Mouse (Mus musculus): ENCODE results near the gene Prkca. TPM values are rescaled to one million over a fixed set of nuclear protein-coding genes. Genes with fewer than 3 reads are reported as not detected.

Gene Prkca
- total and polyA plus RNA-seq, 3 experiments: 11.6 to 33.4 (median 32.2) TPM

DNA sequence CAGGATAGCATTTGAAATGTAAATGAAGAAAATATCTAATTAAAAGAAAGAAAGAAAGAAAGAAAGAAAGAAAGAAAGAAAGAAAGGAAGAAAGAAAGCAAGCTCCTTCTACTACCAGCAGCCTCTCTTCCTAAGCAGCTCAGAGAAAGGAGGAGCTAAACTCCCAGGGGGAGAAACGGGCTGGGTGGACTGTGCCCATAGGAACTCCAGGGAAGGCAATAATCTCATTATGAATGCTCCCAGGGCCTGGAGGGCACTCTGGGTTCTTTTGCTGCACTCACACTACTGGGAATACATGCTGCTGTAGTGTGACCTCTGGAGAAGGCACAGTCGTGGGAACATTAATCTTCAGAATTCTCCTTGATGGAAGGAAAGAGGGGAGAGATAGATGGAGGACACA lies 107.5 kb downstream of the Prkca start:
- H3K9ac ChIP-seq (ENCODE audit: low read depth, low read length): no peak overlapping the region
- no peaks in the 10 kb centered on the region for H3K27me3 ChIP-seq (ENCODE audit: control insufficient read depth, insufficient read depth, low read length)
- TF ChIP-seq CTCF (IDR thresholded peaks at IDR 0.05) (no peak), POLR2A (IDR thresholded peaks at IDR 0.05; ENCODE audit: insufficient read depth, low read depth, low read length) (no peak), EP300 (IDR thresholded peaks at IDR 0.05; ENCODE audit: insufficient read depth, low read depth, low read length) (no peak)
- WGBS: 54% methylated on average over 2 of the region's 2 CpGs
- intact Hi-C loops (cut with DNase I): no loop called here
- H3K4me3 ChIP-seq: no peak overlapping the region
- H3K79me2 ChIP-seq (replicated peaks; ENCODE audit: control insufficient read depth, insufficient read depth, low read length): no peaks in the 10 kb centered on the region; the same call in 1 of the 2 replicates
- DNase-seq: no peak
- no peaks in the 10 kb centered on the region for H3K4me1 ChIP-seq (ENCODE audit: control insufficient read depth, insufficient read depth, low read length)
- no peak overlapping the region for H3K27ac ChIP-seq
- no peaks in the 10 kb centered on the region for H3K36me3 ChIP-seq (ENCODE audit: control insufficient read depth, insufficient read depth, low read length)

DNA sequence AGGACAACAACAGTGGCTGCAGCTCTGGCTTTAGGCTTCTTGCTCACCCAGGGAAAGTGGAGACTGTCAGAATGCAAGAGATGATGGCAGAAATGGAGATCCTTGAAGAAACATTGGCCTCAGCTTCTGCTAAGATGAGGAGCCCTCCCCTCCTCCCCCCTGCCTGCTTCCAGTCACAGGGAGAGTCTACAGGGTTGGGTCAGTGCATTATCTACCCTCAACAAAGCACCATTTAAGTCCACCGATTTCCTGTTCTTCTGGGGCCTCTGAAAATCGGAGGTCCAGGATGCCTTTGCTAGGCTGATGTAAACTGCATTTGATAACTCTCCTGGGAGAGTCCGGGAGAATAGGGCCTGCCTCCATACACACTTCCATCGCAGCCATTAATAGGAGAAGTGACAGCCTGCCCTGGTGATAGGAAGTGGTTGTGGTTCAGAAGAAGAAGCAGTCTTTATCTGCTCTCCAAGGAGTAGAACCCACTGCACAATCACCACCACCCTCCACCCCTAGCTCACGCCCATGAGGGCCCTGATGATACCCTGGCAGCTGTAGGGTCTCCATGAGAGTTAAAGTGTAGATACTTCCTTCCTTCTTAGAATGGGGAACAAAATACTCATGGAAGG lies 108.5 kb downstream of the Prkca start:
- WGBS: 33% methylated on average over 5 of the region's 5 CpGs
- no peak for TF ChIP-seq CTCF (IDR thresholded peaks at IDR 0.05)
- Histone ChIP-seq H3K9ac (ENCODE audit: low read depth, low read length) (no peak overlapping the region), H3K4me1 (ENCODE audit: control insufficient read depth, insufficient read depth, low read length) (no peaks in the 10 kb centered on the region), H3K79me2 (replicated peaks; ENCODE audit: control insufficient read depth, insufficient read depth, low read length) (no peaks in the 10 kb centered on the region; the same call in 1 of the 2 replicates), H3K36me3 (ENCODE audit: control insufficient read depth, insufficient read depth, low read length) (no peaks in the 10 kb centered on the region), H3K27me3 (ENCODE audit: control insufficient read depth, insufficient read depth, low read length) (no peaks in the 10 kb centered on the region), H3K4me3 (no peak overlapping the region), H3K27ac (no peak overlapping the region)
- no peak for DNase-seq
- intact Hi-C loops (cut with DNase I): no loop called here

DNA sequence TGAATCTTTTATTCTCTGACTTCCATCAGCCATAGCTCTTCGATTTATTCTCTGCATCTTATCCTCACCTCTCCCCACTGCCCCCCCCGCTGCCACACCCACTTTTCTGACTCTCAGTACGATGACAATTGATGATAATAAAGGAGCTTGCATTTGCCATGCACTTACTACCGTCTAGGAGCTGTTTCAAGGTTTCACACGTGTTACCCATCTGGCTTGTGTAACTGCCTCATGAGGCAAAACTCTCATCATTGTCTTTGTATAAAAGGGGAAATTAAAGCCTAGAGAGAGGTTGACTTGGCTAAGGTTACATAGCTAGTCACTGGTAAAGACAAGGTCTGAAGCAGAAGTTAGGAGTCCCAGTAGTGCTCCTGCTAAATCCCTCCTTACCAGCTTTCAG lies 110.7 kb downstream of the Prkca start:
- no peaks in the 10 kb centered on the region for H3K79me2 ChIP-seq (replicated peaks; ENCODE audit: control insufficient read depth, insufficient read depth, low read length)
- no peaks in the 10 kb centered on the region for H3K27me3 ChIP-seq (ENCODE audit: control insufficient read depth, insufficient read depth, low read length)
- no peak overlapping the region for H3K9ac ChIP-seq (ENCODE audit: low read depth, low read length)
- DNase-seq: no peak
- H3K36me3 ChIP-seq (ENCODE audit: control insufficient read depth, insufficient read depth, low read length): no peaks in the 10 kb centered on the region
- H3K27ac ChIP-seq: no peak overlapping the region
- no peak for TF ChIP-seq POLR2A (IDR thresholded peaks at IDR 0.05; ENCODE audit: insufficient read depth, low read depth, low read length)
- no peak for TF ChIP-seq EP300 (IDR thresholded peaks at IDR 0.05; ENCODE audit: insufficient read depth, low read depth, low read length)
- TF ChIP-seq CTCF (IDR thresholded peaks at IDR 0.05): no peak
- no peak overlapping the region for H3K4me3 ChIP-seq
- intact Hi-C loops (cut with DNase I): no loop called here
- WGBS: 82% methylated on average over 5 of the region's 5 CpGs
- no peaks in the 10 kb centered on the region for H3K4me1 ChIP-seq (ENCODE audit: control insufficient read depth, insufficient read depth, low read length)

DNA sequence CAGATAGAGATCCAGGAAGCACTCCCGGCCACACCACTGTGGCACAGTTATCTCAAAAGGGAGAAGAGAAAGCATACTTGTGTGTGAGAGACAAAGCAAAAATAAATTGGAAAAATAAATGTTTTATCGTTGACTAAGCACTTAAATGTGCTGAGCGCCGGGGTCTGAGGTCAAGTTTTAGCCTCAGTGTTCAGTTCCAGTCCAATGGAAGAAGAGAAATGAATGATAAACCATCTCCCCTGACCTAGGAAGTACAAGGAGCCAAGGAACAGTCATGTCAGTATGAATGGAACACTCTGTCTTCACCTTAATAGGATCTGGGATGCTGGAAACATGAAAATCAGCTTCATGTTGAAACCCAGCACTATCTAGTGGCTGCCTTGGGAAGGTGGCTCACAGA lies 113.6 kb downstream of the Prkca start:
- 86% methylated on average over 4 of the region's 4 CpGs for WGBS
- intact Hi-C loops (cut with DNase I): no loop called here
- no peak overlapping the region for H3K9ac ChIP-seq (ENCODE audit: low read depth, low read length)
- H3K27ac ChIP-seq: no peak overlapping the region
- H3K27me3 ChIP-seq (ENCODE audit: control insufficient read depth, insufficient read depth, low read length): no peaks in the 10 kb centered on the region
- H3K4me3 ChIP-seq: no peak overlapping the region
- H3K4me1 ChIP-seq (ENCODE audit: control insufficient read depth, insufficient read depth, low read length): no peaks in the 10 kb centered on the region
- no peak for DNase-seq
- no peaks in the 10 kb centered on the region for H3K36me3 ChIP-seq (ENCODE audit: control insufficient read depth, insufficient read depth, low read length)
- H3K79me2 ChIP-seq (replicated peaks; ENCODE audit: control insufficient read depth, insufficient read depth, low read length): no peaks in the 10 kb centered on the region
- TF ChIP-seq CTCF (IDR thresholded peaks at IDR 0.05) (no peak), EP300 (IDR thresholded peaks at IDR 0.05; ENCODE audit: insufficient read depth, low read depth, low read length) (no peak), POLR2A (IDR thresholded peaks at IDR 0.05; ENCODE audit: insufficient read depth, low read depth, low read length) (no peak)

DNA sequence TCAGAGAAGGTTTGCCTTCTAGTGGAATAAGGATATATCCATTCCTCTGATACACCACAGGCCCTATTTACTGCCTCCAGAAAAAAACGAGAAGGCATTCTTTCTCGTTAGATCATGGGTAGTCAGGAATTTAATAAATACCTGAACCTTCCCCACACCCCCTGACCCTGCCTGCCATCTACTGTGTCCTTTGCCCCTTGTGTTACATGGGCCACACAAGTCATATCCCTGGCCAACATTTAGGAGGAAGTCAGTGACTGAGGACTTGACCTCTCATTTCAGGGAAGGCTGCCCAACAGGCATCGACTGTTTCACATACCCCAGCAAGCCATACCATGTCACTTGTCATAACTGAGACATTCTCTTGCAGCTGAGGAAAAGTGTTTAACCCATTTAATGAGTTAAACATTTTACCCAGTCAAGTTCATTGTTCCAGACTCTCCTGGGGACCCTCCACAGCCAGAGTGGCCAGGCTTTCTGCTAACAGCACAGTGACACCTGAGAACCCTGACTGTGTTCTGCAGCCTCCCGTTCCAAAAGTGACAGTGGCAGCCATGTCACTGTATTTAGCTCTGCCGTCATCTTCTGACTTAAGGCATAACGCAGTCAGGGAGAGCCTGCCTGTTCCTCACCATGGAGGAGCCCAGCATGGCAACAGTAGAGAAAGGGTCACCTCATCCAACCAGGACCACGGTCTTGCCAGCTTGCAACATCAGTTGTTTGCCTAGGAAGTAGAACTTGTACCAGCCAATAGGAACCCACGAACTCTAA lies 114.4 kb downstream of the Prkca start:
- H3K27ac ChIP-seq: no peak overlapping the region
- no peak for DNase-seq
- no peaks in the 10 kb centered on the region for H3K79me2 ChIP-seq (replicated peaks; ENCODE audit: control insufficient read depth, insufficient read depth, low read length)
- TF ChIP-seq POLR2A (IDR thresholded peaks at IDR 0.05; ENCODE audit: insufficient read depth, low read depth, low read length): no peak
- TF ChIP-seq CTCF (IDR thresholded peaks at IDR 0.05): no peak
- no peak for TF ChIP-seq EP300 (IDR thresholded peaks at IDR 0.05; ENCODE audit: insufficient read depth, low read depth, low read length)
- no peaks in the 10 kb centered on the region for H3K27me3 ChIP-seq (ENCODE audit: control insufficient read depth, insufficient read depth, low read length)
- H3K4me3 ChIP-seq: no peak overlapping the region
- 72% methylated on average over 8 of the region's 8 CpGs for WGBS
- no peaks in the 10 kb centered on the region for H3K36me3 ChIP-seq (ENCODE audit: control insufficient read depth, insufficient read depth, low read length)
- intact Hi-C loops (cut with DNase I): no loop called here
- H3K9ac ChIP-seq (ENCODE audit: low read depth, low read length): no peak overlapping the region
- H3K4me1 ChIP-seq (ENCODE audit: control insufficient read depth, insufficient read depth, low read length): peaks cover 2% of the 10 kb centered on the region

DNA sequence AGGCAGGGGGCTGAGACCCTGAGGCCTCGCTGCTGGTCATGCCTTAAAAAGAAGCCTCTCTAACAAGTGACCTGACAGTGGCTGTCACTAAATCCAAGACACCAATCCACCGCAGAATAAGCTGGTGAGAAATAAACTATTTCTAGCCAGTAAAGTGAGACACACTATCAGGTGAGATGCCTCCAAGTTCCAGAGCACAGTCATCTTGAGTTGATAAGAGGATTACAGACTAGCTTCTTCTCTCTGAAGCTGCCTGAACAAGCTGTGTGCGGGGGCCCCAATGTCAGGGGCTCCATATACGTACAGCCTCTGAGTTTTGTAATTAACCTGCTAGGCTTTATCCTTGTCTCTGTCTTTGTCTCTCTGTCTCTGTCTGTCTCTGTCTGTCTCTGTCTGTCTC lies 115.2 kb downstream of the Prkca start:
- WGBS: 89% methylated on average over 4 of the region's 4 CpGs
- Histone ChIP-seq H3K9ac (ENCODE audit: low read depth, low read length) (no peak overlapping the region), H3K36me3 (ENCODE audit: control insufficient read depth, insufficient read depth, low read length) (no peaks in the 10 kb centered on the region), H3K27me3 (ENCODE audit: control insufficient read depth, insufficient read depth, low read length) (no peaks in the 10 kb centered on the region), H3K27ac (no peak overlapping the region), H3K4me1 (ENCODE audit: control insufficient read depth, insufficient read depth, low read length) (peaks cover 2% of the 10 kb centered on the region), H3K79me2 (replicated peaks; ENCODE audit: control insufficient read depth, insufficient read depth, low read length) (no peaks in the 10 kb centered on the region), H3K4me3 (no peak overlapping the region)
- TF ChIP-seq EP300 (IDR thresholded peaks at IDR 0.05; ENCODE audit: insufficient read depth, low read depth, low read length) (no peak), CTCF (IDR thresholded peaks at IDR 0.05) (no peak), POLR2A (IDR thresholded peaks at IDR 0.05; ENCODE audit: insufficient read depth, low read depth, low read length) (no peak)
- intact Hi-C loops (cut with DNase I): no loop called here
- DNase-seq: no peak

Data from heart, adult 2 months (tissue).